In the genomic region with DNA sequence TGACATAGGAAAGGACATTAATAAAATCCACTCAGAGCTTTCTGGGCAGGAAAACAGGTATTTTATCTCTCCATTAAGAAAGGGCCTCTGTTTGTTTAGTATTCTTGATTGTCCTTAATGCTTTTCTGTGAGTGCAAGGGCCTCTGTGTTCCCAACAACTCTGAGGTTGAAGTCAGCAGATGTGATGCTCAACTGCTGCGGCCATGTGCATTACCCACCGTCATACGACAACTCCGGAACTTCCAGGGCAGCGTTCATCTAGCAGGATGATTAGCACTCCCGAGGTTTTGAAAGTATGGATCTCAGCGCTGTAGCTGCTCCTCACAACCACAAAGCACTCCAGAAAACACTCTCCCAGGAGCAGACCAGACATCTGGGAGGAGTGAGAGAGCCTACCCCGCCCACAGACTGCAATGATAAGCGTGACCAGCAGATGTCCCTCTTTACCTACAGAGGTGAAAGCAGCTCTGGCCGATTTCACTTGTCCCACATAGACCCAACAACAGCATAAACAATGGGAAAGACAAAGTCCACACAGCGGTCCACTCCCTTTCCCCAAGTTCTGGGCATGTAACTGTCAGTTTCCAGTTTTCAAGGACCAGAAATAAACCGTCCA, we compare ENCODE assay signal across 7 mouse cellular contexts.
DNase-seq lines count a peak whose midpoint lies in the region; ATAC-seq and TF ChIP-seq lines count a peak whose summit lies in the region.

No protein-coding gene starts in this region.

- TF ChIP-seq CTCF in intestine, postnatal 0 days (IDR thresholded peaks at IDR 0.05; ENCODE audit: low read depth), result peak; percentile 90

- intact Hi-C loops in left cerebral cortex, postnatal 36 days (cut with DNase I), result loop anchor here (5.0 kb wide), 1 partner anchor 286 kb away; no protein-coding TSS in a partner anchor

- H3K27me3 ChIP-seq in intestine, postnatal 0 days (replicated peaks; ENCODE audit: control insufficient read depth, insufficient read depth, low read length), result no peaks in the 10 kb centered on the region
- H3K27me3 ChIP-seq in midbrain, embryonic 11.5 days (ENCODE audit: control insufficient read depth, insufficient read depth, low read length), result no peaks in the 10 kb centered on the region

- no peak overlapping the region for H3K27ac ChIP-seq in intestine, postnatal 0 days (ENCODE audit: low read depth, low read length)
- H3K27ac ChIP-seq in midbrain, embryonic 11.5 days (ENCODE audit: low read depth, low read length), result no peak overlapping the region

- ATAC-seq in granulocyte monocyte progenitor cell, adult 5-6 weeks (replicated peaks; ENCODE audit: poor library complexity, severe bottlenecking), result peak; percentile 85
- ATAC-seq in intestine, postnatal 0 days, result 0 out of 2 replicates have a peak, but pooled peaks have one; percentile 54
- ATAC-seq in midbrain, embryonic 11.5 days (ENCODE audit: low FRiP score), result peak; percentile 91

- no peak overlapping the region for H3K9ac ChIP-seq in intestine, postnatal 0 days (ENCODE audit: low read depth, low read length)
- no peak overlapping the region for H3K9ac ChIP-seq in midbrain, embryonic 11.5 days (ENCODE audit: low read length)

- H3K4me2 ChIP-seq in intestine, postnatal 0 days (replicated peaks; ENCODE audit: low read depth), result 0 out of 2 replicates have a peak overlapping the region, but pooled peaks have one; percentile 11
- no peak overlapping the region; the same call in 1 of the 2 replicates for H3K4me2 ChIP-seq in midbrain, embryonic 11.5 days

- H3K36me3 ChIP-seq in intestine, postnatal 0 days (ENCODE audit: control insufficient read depth, insufficient read depth), result no peaks in the 10 kb centered on the region
- no peaks in the 10 kb centered on the region for H3K36me3 ChIP-seq in midbrain, embryonic 11.5 days (ENCODE audit: control insufficient read depth, insufficient read depth, low read length)

- H3K4me1 ChIP-seq in intestine, postnatal 0 days (replicated peaks; ENCODE audit: control insufficient read depth, insufficient read depth, low read length), result no peaks in the 10 kb centered on the region
- H3K4me1 ChIP-seq in midbrain, embryonic 11.5 days (ENCODE audit: control insufficient read depth, insufficient read depth, low read length), result no peaks in the 10 kb centered on the region

- H3K9me3 ChIP-seq in intestine, postnatal 0 days (ENCODE audit: control insufficient read depth), result no peaks in the 10 kb centered on the region
- H3K9me3 ChIP-seq in midbrain, embryonic 11.5 days (ENCODE audit: control insufficient read depth, low read length), result no peaks in the 10 kb centered on the region

- WGBS in intestine, postnatal 0 days, result 18% methylated on average over 12 of the region's 12 CpGs
- WGBS in midbrain, embryonic 11.5 days, result 18% methylated on average over 12 of the region's 12 CpGs

- DNase-seq in adrenal gland, adult 8-10 months, result peak; percentile 47
- DNase-seq in embryo, embryonic 9.5 days (ENCODE audit: extremely low spot score), result peak; percentile 81
- DNase-seq in left cerebral cortex, postnatal 36 days (ENCODE audit: low spot score in 2 of 2), result peak; percentile 81 to 86
- DNase-seq in midbrain, embryonic 11.5 days (ENCODE audit: low spot score, missing footprints), result peak; percentile 97
- DNase-seq in skeletal muscle tissue, adult 2 months (ENCODE audit: low read depth, low spot score), result peak; percentile 39

- no peak overlapping the region for H3K4me3 ChIP-seq in intestine, postnatal 0 days (ENCODE audit: low read depth, low read length)
- no peak overlapping the region for H3K4me3 ChIP-seq in midbrain, embryonic 11.5 days (ENCODE audit: low read depth, low read length)

Comparison
In these comparisons a context has a peak if more than half of its experiments do, and no peak if none do; other contexts are left out.
1. DNase-seq: peak in every context shown above with its lines; median percentile 97 in midbrain, embryonic 11.5 days; 84 in left cerebral cortex, postnatal 36 days; 81 in embryo, embryonic 9.5 days; 47 in adrenal gland, adult 8-10 months; 39 in skeletal muscle tissue, adult 2 months.